Mouse (Mus musculus): ENCODE results near the gene Stk38. TPM values are rescaled to one million over a fixed set of nuclear protein-coding genes. Genes with fewer than 3 reads are reported as not detected.

Gene Stk38
- polyA plus RNA-seq, 1 experiment, result 111 TPM

DNA sequence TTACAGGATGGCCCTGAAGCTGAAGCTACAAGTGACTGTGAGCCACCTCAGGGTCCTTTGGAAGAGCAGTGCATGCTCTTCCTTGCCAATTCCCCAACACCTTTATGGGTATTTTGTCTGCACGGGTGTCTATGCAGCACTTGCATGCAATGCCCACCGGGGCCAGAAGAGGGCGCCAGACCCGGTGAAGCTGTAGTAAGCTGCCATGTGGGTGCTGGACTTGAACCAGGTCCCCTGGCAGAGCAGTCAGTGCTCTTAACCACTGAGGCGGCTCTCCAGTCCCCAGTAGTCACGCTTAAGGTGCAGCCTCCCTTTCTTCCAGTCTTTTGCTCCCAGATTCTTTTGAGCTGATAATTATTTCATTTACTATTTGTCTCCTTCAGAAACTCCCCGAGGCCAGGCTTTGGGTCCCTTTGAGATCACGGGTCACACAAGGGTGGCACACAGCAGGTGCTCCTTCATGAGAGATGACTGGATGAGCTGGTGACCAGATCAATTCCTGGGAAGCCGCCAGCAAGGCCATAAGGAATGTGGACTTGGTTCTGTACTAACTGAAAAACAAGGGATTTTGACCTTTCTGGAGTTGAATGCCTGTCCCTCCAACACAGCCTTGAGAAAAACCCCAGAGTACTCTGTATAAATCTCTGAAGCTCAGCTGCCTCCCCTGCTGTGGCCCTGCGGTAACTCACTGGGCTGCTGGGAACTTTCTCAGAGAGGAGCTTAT lies 71.0 kb downstream of the Stk38 start:
- 78% methylated on average over 10 of the region's 10 CpGs for WGBS
- TF ChIP-seq CTCF (IDR thresholded peaks at IDR 0.05; ENCODE audit: insufficient read depth, low read length) (peak; percentile 38), POLR2A (IDR thresholded peaks at IDR 0.05; ENCODE audit: borderline replicate concordance, extremely low read depth, low read depth, low read length) (no peak)
- Histone ChIP-seq H3K4me1 (ENCODE audit: control insufficient read depth, insufficient read depth, low read length) (no peaks in the 10 kb centered on the region), H3K4me3 (replicated peaks; ENCODE audit: extremely low read depth, low read depth, low read length) (no peak overlapping the region)
- no peak for DNase-seq

DNA sequence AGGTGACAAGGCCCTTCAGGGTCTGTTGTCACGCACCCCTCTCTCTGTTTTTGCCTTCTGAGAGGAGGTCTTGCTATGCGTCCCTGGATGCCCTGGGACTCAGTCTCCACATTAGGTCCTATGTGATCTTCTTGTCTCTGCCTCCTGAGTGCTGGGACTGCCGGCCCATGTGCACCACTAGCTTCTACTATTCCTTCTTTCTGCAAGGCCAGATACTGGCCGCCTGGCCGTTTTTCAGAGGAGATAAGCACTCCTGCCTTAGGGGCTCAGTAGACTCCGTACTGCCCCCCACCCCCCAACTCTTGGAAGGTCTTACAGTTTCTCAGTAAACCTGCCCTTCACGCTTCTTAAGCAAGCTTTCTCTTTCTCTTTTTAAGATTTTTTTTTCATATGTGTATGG lies 71.7 kb downstream of the Stk38 start:
- WGBS, result 87% methylated on average over 7 of the region's 7 CpGs
- DNase-seq, result no peak
- no peak for TF ChIP-seq CTCF (IDR thresholded peaks at IDR 0.05; ENCODE audit: insufficient read depth, low read length)
- TF ChIP-seq POLR2A (IDR thresholded peaks at IDR 0.05; ENCODE audit: borderline replicate concordance, extremely low read depth, low read depth, low read length), result no peak
- H3K4me3 ChIP-seq (replicated peaks; ENCODE audit: extremely low read depth, low read depth, low read length), result no peak overlapping the region
- no peaks in the 10 kb centered on the region for H3K4me1 ChIP-seq (ENCODE audit: control insufficient read depth, insufficient read depth, low read length)

DNA sequence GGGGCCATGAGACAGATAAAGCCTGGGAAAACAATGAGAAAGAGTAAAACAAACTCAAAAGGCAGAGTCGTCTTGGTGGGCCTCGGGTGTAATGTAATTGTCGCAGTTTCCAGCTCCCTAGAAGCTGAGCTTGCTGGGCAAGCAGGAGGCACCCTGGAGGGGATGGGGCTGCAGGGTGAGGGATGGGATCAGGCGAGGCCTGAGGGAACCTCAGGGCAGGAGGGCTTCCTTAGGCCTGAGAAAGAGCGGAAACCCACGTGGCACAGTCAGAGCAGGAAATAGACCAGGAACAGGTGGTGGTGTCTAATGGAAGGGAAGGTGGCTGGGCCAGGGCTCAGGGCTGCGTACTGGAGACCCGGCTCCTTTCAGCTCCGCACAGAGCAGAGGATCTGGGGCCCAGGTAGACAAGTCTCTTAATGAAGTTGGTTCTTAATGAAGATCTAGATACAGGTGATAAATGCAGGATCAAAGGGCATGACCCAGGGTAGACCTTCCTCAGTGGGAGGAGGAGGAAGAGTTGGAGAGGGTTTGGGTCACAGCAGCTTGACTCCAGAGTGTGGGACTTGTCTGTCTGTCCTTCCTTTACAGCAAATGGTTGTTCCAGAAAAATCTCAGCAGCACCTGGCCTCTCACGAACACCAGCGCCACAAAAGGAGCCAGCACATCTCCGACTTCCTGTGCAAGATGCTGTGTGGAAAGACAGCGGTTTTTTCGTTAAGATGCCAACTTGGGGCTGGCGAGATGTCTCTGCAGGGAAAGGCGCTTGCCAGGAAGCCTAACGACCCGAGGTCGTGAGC lies 73.5 kb downstream of the Stk38 start:
- no peak for DNase-seq
- 72% methylated on average over 19 of the region's 19 CpGs for WGBS
- Histone ChIP-seq H3K4me1 (ENCODE audit: control insufficient read depth, insufficient read depth, low read length) (peaks cover 3% of the 10 kb centered on the region), H3K4me3 (replicated peaks; ENCODE audit: extremely low read depth, low read depth, low read length) (no peak overlapping the region)
- TF ChIP-seq CTCF (IDR thresholded peaks at IDR 0.05; ENCODE audit: insufficient read depth, low read length) (no peak), POLR2A (IDR thresholded peaks at IDR 0.05; ENCODE audit: borderline replicate concordance, extremely low read depth, low read depth, low read length) (no peak)

DNA sequence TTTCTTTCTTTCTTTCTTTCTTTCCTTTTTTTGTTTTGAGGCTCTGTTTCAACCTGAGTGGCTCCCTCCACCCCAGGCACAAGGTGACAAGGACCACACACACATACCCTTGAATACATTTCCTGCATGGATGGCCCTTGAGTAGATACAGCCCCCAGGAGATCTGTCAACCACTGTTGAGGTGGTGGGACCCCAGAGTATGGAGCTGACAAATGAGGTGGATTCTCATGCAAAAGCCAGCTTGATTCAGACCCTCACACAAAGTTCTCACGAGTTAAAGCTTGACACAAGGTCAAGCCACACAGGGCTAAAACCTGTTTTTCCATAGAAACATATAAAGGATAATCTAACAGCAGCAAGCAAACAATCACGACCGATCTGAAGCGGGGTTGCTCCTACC lies 75.5 kb downstream of the Stk38 start:
- DNase-seq, result no peak
- 82% methylated on average over 4 of the region's 4 CpGs for WGBS
- H3K4me1 ChIP-seq (ENCODE audit: control insufficient read depth, insufficient read depth, low read length), result peaks cover 3% of the 10 kb centered on the region

DNA sequence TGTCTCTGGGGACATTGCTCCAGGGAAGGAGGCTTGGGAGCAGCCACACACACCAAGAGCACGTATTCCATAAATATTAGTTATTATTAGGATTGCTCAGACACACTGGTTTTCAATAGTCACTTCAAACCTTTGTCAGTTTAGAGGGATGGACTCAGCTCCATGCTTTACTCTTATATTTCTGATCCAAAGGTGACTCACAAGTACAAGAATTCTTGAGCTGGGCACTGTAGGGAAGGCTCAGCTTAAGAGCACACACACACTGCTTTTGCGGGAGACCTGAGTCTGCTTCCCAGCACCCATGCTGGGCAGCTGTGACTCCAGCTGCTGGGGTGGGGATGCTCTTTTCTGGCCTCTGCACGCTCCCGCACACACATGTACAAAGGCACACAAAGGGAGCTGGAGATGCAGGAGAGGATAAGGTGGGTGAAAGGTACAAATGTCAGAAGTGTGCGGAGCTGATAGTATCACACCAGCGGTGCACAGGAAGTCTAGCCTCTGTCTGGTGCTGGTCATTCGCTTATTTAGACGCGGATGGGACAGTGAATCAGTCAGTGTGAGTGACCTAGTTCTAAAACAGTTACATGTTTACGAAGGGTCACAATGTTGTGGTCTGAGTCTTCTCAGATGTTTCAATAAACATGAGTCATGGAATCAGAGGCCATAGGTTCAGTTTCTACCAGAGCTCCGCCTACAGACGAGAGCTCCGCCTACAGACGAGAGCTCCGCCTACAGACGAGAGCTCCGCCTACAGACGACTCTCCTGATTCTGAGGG lies 76.2 kb downstream of the Stk38 start:
- H3K4me3 ChIP-seq (replicated peaks; ENCODE audit: extremely low read depth, low read depth, low read length), result no peak overlapping the region
- H3K4me1 ChIP-seq (ENCODE audit: control insufficient read depth, insufficient read depth, low read length), result peaks cover 3% of the 10 kb centered on the region
- DNase-seq, result no peak
- WGBS, result 78% methylated on average over 18 of the region's 18 CpGs
- TF ChIP-seq CTCF (IDR thresholded peaks at IDR 0.05; ENCODE audit: insufficient read depth, low read length) (no peak), POLR2A (IDR thresholded peaks at IDR 0.05; ENCODE audit: borderline replicate concordance, extremely low read depth, low read depth, low read length) (no peak)

More for the DNA sequence above, 75.5 kb downstream of the Stk38 start:
- TF ChIP-seq POLR2A (IDR thresholded peaks at IDR 0.05; ENCODE audit: borderline replicate concordance, extremely low read depth, low read depth, low read length), result no peak
- TF ChIP-seq CTCF (IDR thresholded peaks at IDR 0.05; ENCODE audit: insufficient read depth, low read length), result no peak
- H3K4me3 ChIP-seq (replicated peaks; ENCODE audit: extremely low read depth, low read depth, low read length), result no peak overlapping the region

DNA sequence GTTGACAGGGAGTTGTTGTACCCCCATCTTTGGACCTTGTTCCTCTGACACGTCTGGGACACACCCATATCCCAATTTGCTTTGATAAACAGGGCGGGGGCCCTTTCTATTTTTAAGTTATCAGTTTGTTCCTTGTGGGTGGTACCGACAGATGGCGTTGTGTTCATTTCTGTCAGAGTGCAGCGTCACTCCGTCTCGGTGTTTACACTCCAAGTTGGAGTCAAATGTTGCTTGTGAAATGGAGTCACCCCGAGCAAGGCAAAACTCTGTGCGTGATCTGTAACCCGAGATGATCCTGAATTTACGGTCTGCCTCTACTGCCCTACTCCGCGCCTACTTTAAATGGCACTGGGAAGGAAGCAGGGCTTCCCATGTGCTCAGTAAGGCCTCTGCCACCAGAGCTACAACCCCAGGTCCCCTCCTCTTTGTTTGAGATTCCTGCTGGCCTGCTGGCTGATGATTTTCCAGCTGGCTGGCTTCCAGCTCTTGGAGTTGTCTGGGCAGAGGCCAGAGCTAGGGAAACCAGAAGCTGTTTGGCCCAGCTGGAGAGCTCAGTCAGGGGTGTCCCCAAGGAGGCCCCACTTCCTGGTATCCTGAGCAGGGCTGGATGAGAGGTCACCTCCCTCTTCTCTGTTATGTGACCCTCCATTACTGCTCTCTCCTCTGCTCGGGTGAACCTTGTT lies 77.3 kb downstream of the Stk38 start:
- TF ChIP-seq CTCF (IDR thresholded peaks at IDR 0.05; ENCODE audit: insufficient read depth, low read length), result peak; percentile 35
- TF ChIP-seq POLR2A (IDR thresholded peaks at IDR 0.05; ENCODE audit: borderline replicate concordance, extremely low read depth, low read depth, low read length), result no peak; the same call in 1 of the 2 replicates
- Histone ChIP-seq H3K4me1 (ENCODE audit: control insufficient read depth, insufficient read depth, low read length) (peaks cover 3% of the 10 kb centered on the region), H3K4me3 (replicated peaks; ENCODE audit: extremely low read depth, low read depth, low read length) (peak overlapping the region; percentile 37)
- WGBS, result 5% methylated on average over 14 of the region's 14 CpGs
- peak; percentile 91 for DNase-seq

DNA sequence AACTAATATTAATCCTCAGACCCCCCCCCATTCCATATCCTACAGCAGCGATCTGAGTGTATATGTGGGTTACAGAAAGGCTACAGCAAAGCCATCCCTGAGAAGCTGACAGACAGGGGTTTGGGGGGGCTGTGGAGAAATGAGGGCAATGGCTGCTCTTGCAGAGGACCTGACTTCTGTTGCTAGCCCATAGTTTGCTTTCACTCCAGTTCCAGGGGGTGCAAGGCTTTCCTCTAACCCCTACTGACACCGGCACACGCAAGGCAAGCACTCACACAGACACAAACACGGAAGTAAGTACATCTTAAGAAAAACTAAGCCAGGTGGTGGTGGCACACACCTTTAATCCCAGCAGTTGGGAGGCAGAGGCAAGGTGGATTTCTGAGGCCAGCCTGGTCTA lies 78.4 kb downstream of the Stk38 start:
- DNase-seq, result no peak
- TF ChIP-seq POLR2A (IDR thresholded peaks at IDR 0.05; ENCODE audit: borderline replicate concordance, extremely low read depth, low read depth, low read length) (no peak), CTCF (IDR thresholded peaks at IDR 0.05; ENCODE audit: insufficient read depth, low read length) (no peak)
- Histone ChIP-seq H3K4me3 (replicated peaks; ENCODE audit: extremely low read depth, low read depth, low read length) (no peak overlapping the region), H3K4me1 (ENCODE audit: control insufficient read depth, insufficient read depth, low read length) (peaks cover 3% of the 10 kb centered on the region)
- 92% methylated on average over 4 of the region's 4 CpGs for WGBS

DNA sequence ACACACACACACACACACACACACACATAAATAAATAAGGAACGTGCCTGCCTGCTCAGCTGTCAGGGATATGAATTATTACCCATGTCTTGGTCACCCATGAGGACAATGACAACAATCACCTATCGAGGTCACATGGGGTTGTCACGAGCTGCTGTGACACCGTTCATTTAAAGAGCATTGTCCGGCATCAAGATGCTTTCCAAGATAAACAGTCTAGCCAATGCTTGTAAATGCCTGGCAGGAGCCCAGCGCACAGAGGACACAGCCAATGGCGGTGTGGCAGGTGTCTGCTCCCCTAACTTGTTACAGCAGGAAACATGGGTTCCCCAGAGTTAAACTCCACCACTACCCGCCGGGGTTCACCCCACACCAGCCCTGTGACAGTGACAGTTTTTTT lies 79.8 kb downstream of the Stk38 start:
- H3K4me3 ChIP-seq (replicated peaks; ENCODE audit: extremely low read depth, low read depth, low read length), result no peak overlapping the region
- H3K4me1 ChIP-seq (ENCODE audit: control insufficient read depth, insufficient read depth, low read length), result peaks cover 3% of the 10 kb centered on the region
- 43% methylated on average over 9 of the region's 9 CpGs for WGBS
- DNase-seq, result no peak
- TF ChIP-seq CTCF (IDR thresholded peaks at IDR 0.05; ENCODE audit: insufficient read depth, low read length) (no peak), POLR2A (IDR thresholded peaks at IDR 0.05; ENCODE audit: borderline replicate concordance, extremely low read depth, low read depth, low read length) (no peak)
